Mouse (Mus musculus) regulatory T cell (primary cell): ENCODE data around the gene Slc10a6.

Source experiments
- in situ Hi-C: fragments of 300-600 bp; cut with MboI, MseI; formaldehyde crosslinking; loops from one replicate; pipeline ENCODE4 v1.15.1; 2025; ENCODE audit warnings: high pct_unique_total_duplicates

Slc10a6 gene

DNA sequence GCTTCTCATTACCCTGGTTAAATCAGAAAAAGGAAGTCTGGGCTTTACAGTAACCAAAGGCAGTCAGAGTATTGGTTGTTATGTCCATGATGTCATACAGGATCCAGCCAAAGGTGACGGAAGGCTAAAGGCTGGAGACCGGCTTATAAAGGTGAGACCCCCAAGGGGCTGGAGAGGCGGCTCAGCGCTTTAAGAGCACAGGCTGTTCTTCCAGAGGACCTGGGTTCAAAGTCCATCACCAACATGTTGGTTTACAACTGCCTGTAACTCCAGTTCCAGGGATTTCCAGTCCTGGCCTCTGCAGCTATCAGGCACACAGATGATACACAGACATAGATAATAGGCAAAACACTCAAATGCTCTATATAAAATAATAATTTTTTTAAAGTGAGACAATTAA is 61.2 kb downstream of the Slc10a6 start:
- in situ Hi-C loops = no loop called here

DNA sequence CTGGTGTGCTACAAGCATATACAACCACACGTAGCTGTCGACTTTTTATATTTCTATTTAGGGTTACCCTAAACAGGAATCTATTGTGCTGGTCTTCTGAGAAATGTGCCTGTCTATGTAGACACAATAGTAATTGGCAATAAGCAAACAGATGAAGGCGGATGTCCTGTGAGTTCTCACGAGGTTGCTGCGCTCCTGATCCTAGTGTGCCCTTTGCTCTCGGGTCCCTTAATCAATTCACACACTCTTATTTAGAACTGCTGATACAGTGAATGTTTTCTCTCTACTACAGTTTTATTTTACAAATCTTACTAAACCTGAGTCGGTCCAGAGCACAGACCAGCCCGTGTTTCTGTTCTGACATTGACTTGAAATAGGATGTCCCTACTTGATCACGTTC is 68.7 kb downstream of the Slc10a6 start:
- in situ Hi-C loops = no loop called here
